Mouse (Mus musculus): ENCODE measurements at regions not wholly inside any gene's neighbourhood (a gene's known extent, or its start where the extent isn't known, plus 50 kb on each side); places are given as distances from the start of the nearest gene placed in this dataset.
"Not testable (repeated sequence)": the region's sequence is repeated elsewhere in the genome, so short reads cannot be mapped to it uniquely, and the experiment has no call there.

DNA sequence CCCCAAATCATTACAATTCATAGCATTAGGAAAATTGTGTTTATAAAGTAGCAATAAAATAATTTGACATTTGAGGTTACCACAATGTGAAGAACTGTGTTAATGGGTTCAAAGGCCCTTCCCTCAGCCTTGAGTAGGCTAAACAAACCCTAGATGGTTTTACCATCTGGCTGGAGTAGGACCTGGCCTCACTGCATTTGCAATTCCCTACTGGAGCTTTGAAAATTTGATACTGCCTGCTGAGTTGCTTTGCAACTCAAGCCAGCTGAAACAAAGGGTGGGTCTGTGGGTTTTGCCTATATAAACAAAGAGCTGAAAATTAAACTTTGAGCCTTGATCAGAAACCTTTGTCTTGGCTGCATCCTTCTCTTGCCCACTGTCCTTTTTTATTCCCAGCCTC, 1163.9 kb upstream of the Gm12353 start:
- no peaks in the 10 kb centered on the region for H3K36me3 ChIP-seq (ENCODE audit: insufficient read depth, low read length)
- no peak for ATAC-seq (ENCODE audit: low FRiP score)
- no peaks in the 10 kb centered on the region for H3K27me3 ChIP-seq (ENCODE audit: insufficient read depth, low read length)
- H3K9me3 ChIP-seq (ENCODE audit: low read length): no peaks in the 10 kb centered on the region
- H3K4me1 ChIP-seq (ENCODE audit: insufficient read depth, low read length): no peaks in the 10 kb centered on the region
- H3K4me3 ChIP-seq (ENCODE audit: low read depth, low read length): no peak overlapping the region
- no peak for DNase-seq (ENCODE audit: low spot score)
- H3K27ac ChIP-seq (ENCODE audit: low read depth, low read length): no peak overlapping the region
- no peak for TF ChIP-seq CTCF (IDR thresholded peaks at IDR 0.05)
- H3K4me2 ChIP-seq (ENCODE audit: low read depth, low read length, poor library complexity, severe bottlenecking): no peak overlapping the region
- H3K9ac ChIP-seq (replicated peaks; ENCODE audit: low read length, poor library complexity, severe bottlenecking): no peak overlapping the region

- H3K9ac ChIP-seq (replicated peaks; ENCODE audit: low read length, poor library complexity, severe bottlenecking): no peak overlapping the region
- H3K27me3 ChIP-seq (ENCODE audit: insufficient read depth, low read length): no peaks in the 10 kb centered on the region
- DNase-seq (ENCODE audit: low spot score) (no peak), ATAC-seq (ENCODE audit: low FRiP score) (no peak)
- no peak overlapping the region for H3K27ac ChIP-seq (ENCODE audit: low read depth, low read length)
- no peaks in the 10 kb centered on the region for H3K4me1 ChIP-seq (ENCODE audit: insufficient read depth, low read length)
- WGBS: 85% methylated on average over 5 of the region's 5 CpGs
- no peak overlapping the region for H3K4me3 ChIP-seq (ENCODE audit: low read depth, low read length)
- H3K9me3 ChIP-seq (ENCODE audit: low read length): no peaks in the 10 kb centered on the region
- H3K36me3 ChIP-seq (ENCODE audit: insufficient read depth, low read length): no peaks in the 10 kb centered on the region
- no peak overlapping the region for H3K4me2 ChIP-seq (ENCODE audit: low read depth, low read length, poor library complexity, severe bottlenecking)
- TF ChIP-seq CTCF (IDR thresholded peaks at IDR 0.05): no peak
Observed at GRCm38 (mm10) chr4:18444284-18445004, 1160.8 kb upstream of the Gm12353 start.

GRCm38 (mm10) chr4:18461641-18462040, 1143.6 kb upstream of the Gm12353 start:
- Histone ChIP-seq H3K4me2 (ENCODE audit: low read depth, low read length, poor library complexity, severe bottlenecking) (no peak overlapping the region), H3K4me1 (ENCODE audit: insufficient read depth, low read length) (no peaks in the 10 kb centered on the region), H3K36me3 (ENCODE audit: insufficient read depth, low read length) (no peaks in the 10 kb centered on the region), H3K27me3 (ENCODE audit: insufficient read depth, low read length) (no peaks in the 10 kb centered on the region), H3K9ac (replicated peaks; ENCODE audit: low read length, poor library complexity, severe bottlenecking) (no peak overlapping the region), H3K27ac (ENCODE audit: low read depth, low read length) (no peak overlapping the region), H3K4me3 (ENCODE audit: low read depth, low read length) (no peak overlapping the region), H3K9me3 (ENCODE audit: low read length) (no peaks in the 10 kb centered on the region)
- peak; percentile 25 for DNase-seq (ENCODE audit: low spot score)
- ATAC-seq (ENCODE audit: low FRiP score): no peak
- no peak for TF ChIP-seq CTCF (IDR thresholded peaks at IDR 0.05)
- WGBS: 64% methylated on average over 3 of the region's 3 CpGs

DNA sequence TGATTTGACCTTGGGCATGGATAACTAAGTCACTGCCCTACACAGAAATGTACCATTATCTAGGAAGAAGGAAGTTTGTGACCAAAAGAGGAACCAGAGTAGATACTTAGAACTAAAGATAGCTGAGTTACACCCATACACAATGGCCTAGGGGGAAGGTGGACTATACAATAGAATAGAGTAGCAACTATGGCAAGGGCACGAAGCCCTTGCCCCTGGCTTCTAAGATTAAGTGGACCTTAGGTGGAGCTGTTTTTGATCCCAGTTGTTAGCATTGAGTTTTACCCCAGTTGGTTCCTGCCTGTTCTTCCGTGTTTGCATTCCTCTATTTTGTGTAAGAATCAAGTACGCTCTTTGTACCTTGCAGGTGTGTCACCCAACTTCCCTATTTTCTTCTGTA, 1137.0 kb upstream of the Gm12353 start:
- not testable (repeated sequence) for DNase-seq (ENCODE audit: low spot score); H3K4me2 ChIP-seq (ENCODE audit: low read depth, low read length, poor library complexity, severe bottlenecking); H3K4me3 ChIP-seq (ENCODE audit: low read depth, low read length); ATAC-seq (ENCODE audit: low FRiP score); H3K9ac ChIP-seq (replicated peaks; ENCODE audit: low read length, poor library complexity, severe bottlenecking); H3K27me3 ChIP-seq (ENCODE audit: insufficient read depth, low read length); H3K36me3 ChIP-seq (ENCODE audit: insufficient read depth, low read length); H3K9me3 ChIP-seq (ENCODE audit: low read length); H3K27ac ChIP-seq (ENCODE audit: low read depth, low read length); H3K4me1 ChIP-seq (ENCODE audit: insufficient read depth, low read length)
- 95% methylated on average over 3 of the region's 3 CpGs for WGBS

GRCm38 (mm10) chr4:18469534-18469933, 1135.7 kb upstream of the Gm12353 start:
- Histone ChIP-seq H3K4me2 (ENCODE audit: low read depth, low read length, poor library complexity, severe bottlenecking) (no peak overlapping the region), H3K27me3 (ENCODE audit: insufficient read depth, low read length) (no peaks in the 10 kb centered on the region), H3K36me3 (ENCODE audit: insufficient read depth, low read length) (no peaks in the 10 kb centered on the region), H3K4me1 (ENCODE audit: insufficient read depth, low read length) (no peaks in the 10 kb centered on the region), H3K4me3 (ENCODE audit: low read depth, low read length) (no peak overlapping the region), H3K27ac (ENCODE audit: low read depth, low read length) (no peak overlapping the region), H3K9me3 (ENCODE audit: low read length) (no peaks in the 10 kb centered on the region), H3K9ac (replicated peaks; ENCODE audit: low read length, poor library complexity, severe bottlenecking) (no peak overlapping the region)
- no peak for TF ChIP-seq CTCF (IDR thresholded peaks at IDR 0.05)
- no peak for ATAC-seq (ENCODE audit: low FRiP score)
- no peak for DNase-seq (ENCODE audit: low spot score)
